Mouse (Mus musculus) bone marrow macrophage, adult 2 months (primary cell): ENCODE results near the gene Epha10.

Experiments
- CTCF ChIP-seq: IDR thresholded peaks from 2 replicates; pipeline ENCODE4 v1.5.1; 2012; ENCODE audit warnings: low read depth, mild to moderate bottlenecking, low read length, moderate library complexity
- POLR2A ChIP-seq: IDR thresholded peaks from 2 replicates; pipeline ENCODE4 v1.6.1; 2012; ENCODE audit warnings: mild to moderate bottlenecking, low read depth, low read length, borderline replicate concordance

DNA sequence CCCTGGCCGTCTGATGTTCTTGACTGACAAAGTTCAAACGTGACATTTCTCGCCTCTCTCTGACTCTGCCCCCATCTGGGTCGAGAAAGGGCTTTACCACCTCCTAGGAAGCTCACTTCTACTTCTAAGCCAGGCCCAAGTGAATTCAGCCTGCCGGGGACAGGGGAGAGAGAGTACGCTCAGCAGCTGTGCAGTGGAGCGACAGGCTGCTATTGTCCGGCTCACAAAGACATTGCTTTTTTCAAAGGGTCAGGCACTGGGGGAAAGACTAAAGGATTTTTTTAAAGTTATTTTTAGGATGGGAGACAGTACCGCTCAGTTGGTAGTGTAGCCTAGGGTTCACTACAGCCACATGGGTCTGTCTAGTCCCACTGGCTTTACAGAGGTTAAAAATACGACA lies 17.7 kb downstream of the Epha10 start:
- no peak for TF ChIP-seq CTCF
- no peak for TF ChIP-seq POLR2A
